Mouse (Mus musculus) neural tube, embryonic 14.5 days (tissue): ENCODE data around the gene Slc7a8. TPM values are rescaled to one million over a fixed set of nuclear protein-coding genes. Genes with fewer than 3 reads are reported as not detected.

Experiments
- ATAC-seq: fragments of 200-750 bp; cut with Nextera tagmentation; 2 replicates; pipeline ENCODE4 v1.8.0; 2017; ENCODE audit warnings: low read depth, mild to moderate bottlenecking, moderate TSS enrichment, moderate library complexity
- H3K27ac ChIP-seq: fragments of 300-500 bp; sonication (generic); 2 replicates; pipeline ENCODE4 v1.5.1; 2014; ENCODE audit warnings: low read depth, mild to moderate bottlenecking, control low read depth, low read length, moderate library complexity, mixed read lengths
- H3K27me3 ChIP-seq: fragments of 300-500 bp; sonication (generic); 2 replicates; pipeline ENCODE4 v1.6.1; 2014; ENCODE audit warnings: low read length; ENCODE audit not compliant: control insufficient read depth, insufficient read depth
- H3K36me3 ChIP-seq: fragments of 300-500 bp; sonication (generic); 2 replicates; pipeline ENCODE4 v1.6.1; 2014; ENCODE audit warnings: low read length, mixed read lengths; ENCODE audit not compliant: control insufficient read depth, insufficient read depth
- H3K4me1 ChIP-seq: fragments of 300-500 bp; sonication (generic); 2 replicates; pipeline ENCODE4 v1.6.1; 2014; ENCODE audit warnings: low read length; ENCODE audit not compliant: control insufficient read depth, insufficient read depth
- H3K4me2 ChIP-seq: fragments of 300-500 bp; sonication (generic); 2 replicates; pipeline ENCODE4 v1.6.1; 2014; ENCODE audit warnings: mild to moderate bottlenecking, low read depth, low read length, control low read depth
- H3K4me3 ChIP-seq: fragments of 300-500 bp; sonication (generic); 2 replicates; pipeline ENCODE4 v1.5.1; 2014; ENCODE audit warnings: low read depth, low read length, control low read depth, mixed read lengths
- H3K9ac ChIP-seq: fragments of 300-500 bp; sonication (generic); replicated peaks from 2 replicates; pipeline ENCODE4 v1.6.1; 2014; ENCODE audit warnings: low read depth, mild to moderate bottlenecking, control low read depth, low read length, mixed read lengths
- H3K9me3 ChIP-seq: fragments of 300-500 bp; sonication (generic); 2 replicates; pipeline ENCODE4 v1.6.1; 2016; ENCODE audit warnings: low read length; ENCODE audit not compliant: control insufficient read depth
- WGBS: fragments of 180-500 bp; shearing (Covaris S2); extraction: QIAGEN DNeasy Blood & Tissue Kit; methylation state at CpG from one replicate; pipeline ENCODE4 v1.1.7; 2014; 5-methylcytosine and 5-hydroxymethylcytosine counted together
- polyA plus RNA-seq: library from polyadenylated mRNA; unstranded; fragments of >200 nt; fragmentation: Nextera tagmentation; extraction: Ambion mirVana; gene quantifications from 2 replicates; pipeline ENCODE4 v1.2.1, GENCODE M21; 2014

The Slc7a8 gene
- polyA plus RNA-seq, result 7.3 and 8.5 TPM in 2 replicates

- ATAC-seq, result peak; percentile 85
- H3K4me2 ChIP-seq, result peak within 1 kb of the TSS; percentile 60
Observed at GRCm38 (mm10) chr14:54781610-54782365, at the start of gene Slc7a8. TSS of gene Slc7a8 (minus strand) at chr14:54781946.

GRCm38 (mm10) chr14:54823716-54824115 lies 42.0 kb upstream of the Slc7a8 start:
- no peak overlapping the region for H3K4me3 ChIP-seq
- no peaks in the 10 kb centered on the region for H3K4me1 ChIP-seq
- 90% methylated on average over 1 of the region's 1 CpGs for WGBS
- H3K27me3 ChIP-seq, result no peaks in the 10 kb centered on the region
- ATAC-seq, result no peak
- no peaks in the 10 kb centered on the region for H3K36me3 ChIP-seq
- no peak overlapping the region for H3K4me2 ChIP-seq
- H3K27ac ChIP-seq, result no peak overlapping the region
- no peak overlapping the region for H3K9ac ChIP-seq
- H3K9me3 ChIP-seq, result no peaks in the 10 kb centered on the region

More at GRCm38 (mm10) chr14:54781610-54782365, at the start of gene Slc7a8:
- H3K36me3 ChIP-seq, result no peaks in the 10 kb centered on the region
- H3K27ac ChIP-seq, result peak within 1 kb of the TSS; percentile 52; the same call in 1 of the 2 replicates
- peak within 1 kb of the TSS; percentile 35 for H3K4me3 ChIP-seq
- no peaks in the 10 kb centered on the region for H3K4me1 ChIP-seq
- peak within 1 kb of the TSS; percentile 34 for H3K9ac ChIP-seq
- no peaks in the 10 kb centered on the region for H3K9me3 ChIP-seq
- H3K27me3 ChIP-seq, result no peaks in the 10 kb centered on the region
- WGBS, result under 1% methylated on average over 37 of the region's 37 CpGs

GRCm38 (mm10) chr14:54822301-54822700 lies 40.6 kb upstream of the Slc7a8 start:
- Histone ChIP-seq H3K9ac (no peak overlapping the region), H3K27ac (no peak overlapping the region), H3K4me2 (no peak overlapping the region), H3K9me3 (no peaks in the 10 kb centered on the region), H3K4me1 (no peaks in the 10 kb centered on the region), H3K27me3 (no peaks in the 10 kb centered on the region), H3K4me3 (no peak overlapping the region), H3K36me3 (no peaks in the 10 kb centered on the region)
- ATAC-seq, result no peak
- WGBS, result 88% methylated on average over 2 of the region's 2 CpGs

GRCm38 (mm10) chr14:54817791-54818190 lies 36.0 kb upstream of the Slc7a8 start:
- no peaks in the 10 kb centered on the region for H3K27me3 ChIP-seq
- no peaks in the 10 kb centered on the region for H3K9me3 ChIP-seq
- no peak overlapping the region for H3K27ac ChIP-seq
- no peaks in the 10 kb centered on the region for H3K36me3 ChIP-seq
- no peak for ATAC-seq
- no peak overlapping the region for H3K4me3 ChIP-seq
- 52% methylated on average over 2 of the region's 2 CpGs for WGBS
- no peaks in the 10 kb centered on the region for H3K4me1 ChIP-seq
- H3K4me2 ChIP-seq, result no peak overlapping the region
- no peak overlapping the region for H3K9ac ChIP-seq

GRCm38 (mm10) chr14:54815737-54816136 lies 34.0 kb upstream of the Slc7a8 start:
- Histone ChIP-seq H3K4me3 (no peak overlapping the region), H3K9ac (no peak overlapping the region), H3K4me2 (no peak overlapping the region), H3K4me1 (no peaks in the 10 kb centered on the region), H3K27me3 (no peaks in the 10 kb centered on the region), H3K27ac (no peak overlapping the region), H3K9me3 (no peaks in the 10 kb centered on the region), H3K36me3 (no peaks in the 10 kb centered on the region)
- WGBS, result 61% methylated on average over 3 of the region's 3 CpGs
- no peak for ATAC-seq

GRCm38 (mm10) chr14:54813991-54814390 lies 32.2 kb upstream of the Slc7a8 start, which contains the start of gene Rnf212b:
TSS of gene Rnf212b (plus strand) at chr14:54814141.
- no peaks in the 10 kb centered on the region for H3K4me1 ChIP-seq
- WGBS, result 87% methylated on average over 29 of the region's 29 CpGs
- no peak within 1 kb of the TSS for H3K27ac ChIP-seq
- H3K4me3 ChIP-seq, result no peak within 1 kb of the TSS
- no peaks in the 10 kb centered on the region for H3K9me3 ChIP-seq
- ATAC-seq, result no peak
- no peak within 1 kb of the TSS for H3K9ac ChIP-seq
- H3K36me3 ChIP-seq, result no peaks in the 10 kb centered on the region
- no peak within 1 kb of the TSS for H3K4me2 ChIP-seq
- H3K27me3 ChIP-seq, result no peaks in the 10 kb centered on the region

- no peak overlapping the region for H3K4me3 ChIP-seq
- H3K27me3 ChIP-seq, result no peaks in the 10 kb centered on the region
- H3K27ac ChIP-seq, result no peak overlapping the region
- no peaks in the 10 kb centered on the region for H3K4me1 ChIP-seq
- ATAC-seq, result no peak
- H3K36me3 ChIP-seq, result no peaks in the 10 kb centered on the region
- H3K4me2 ChIP-seq, result no peak overlapping the region
- H3K9me3 ChIP-seq, result no peaks in the 10 kb centered on the region
- no peak overlapping the region for H3K9ac ChIP-seq
- 92% methylated on average over 3 of the region's 3 CpGs for WGBS
Observed at GRCm38 (mm10) chr14:54809668-54810033, 27.9 kb upstream of the Slc7a8 start.

- Histone ChIP-seq H3K4me1 (no peaks in the 10 kb centered on the region), H3K27me3 (no peaks in the 10 kb centered on the region), H3K9ac (no peak overlapping the region), H3K27ac (no peak overlapping the region), H3K4me2 (no peak overlapping the region), H3K4me3 (no peak overlapping the region), H3K36me3 (no peaks in the 10 kb centered on the region), H3K9me3 (no peaks in the 10 kb centered on the region)
- ATAC-seq, result no peak
- WGBS, result 80% methylated on average over 4 of the region's 4 CpGs
Observed at GRCm38 (mm10) chr14:54808718-54809667, 27.2 kb upstream of the Slc7a8 start.

GRCm38 (mm10) chr14:54806124-54806523 lies 24.4 kb upstream of the Slc7a8 start:
- Histone ChIP-seq H3K4me2 (no peak overlapping the region), H3K9ac (no peak overlapping the region), H3K36me3 (no peaks in the 10 kb centered on the region), H3K27me3 (no peaks in the 10 kb centered on the region), H3K9me3 (no peaks in the 10 kb centered on the region), H3K4me3 (no peak overlapping the region), H3K4me1 (no peaks in the 10 kb centered on the region), H3K27ac (no peak overlapping the region)
- no peak for ATAC-seq
- WGBS, result 84% methylated on average over 4 of the region's 4 CpGs
